Mouse (Mus musculus): ENCODE data around the gene Hist2h2be.

DNA sequence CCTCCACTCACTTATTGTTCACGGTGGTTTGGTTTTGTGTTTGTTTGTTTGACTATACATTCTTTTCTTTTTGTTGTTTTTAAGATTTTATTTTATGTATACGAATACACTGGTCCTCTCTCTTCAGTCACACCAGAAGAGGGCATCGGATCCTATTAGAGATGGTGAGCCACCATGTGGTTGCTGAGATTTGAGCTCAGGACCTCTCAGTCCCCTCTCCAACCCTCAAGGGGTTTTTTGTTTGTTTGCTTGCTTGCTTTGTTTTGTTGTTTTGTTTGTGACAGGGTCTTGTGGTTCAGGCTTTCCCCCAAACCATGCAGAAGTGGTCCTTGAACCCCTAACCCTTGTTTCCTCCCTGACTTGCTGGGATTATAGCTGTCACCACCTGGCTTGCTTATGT, 40.7 kb downstream of the Hist2h2be start:
- TF ChIP-seq CTCF (IDR thresholded peaks at IDR 0.05; ENCODE audit: borderline replicate concordance, control insufficient read depth, extremely low read depth, insufficient read depth, low read length, poor library complexity) (no peak), POLR2A (IDR thresholded peaks at IDR 0.05; ENCODE audit: control insufficient read depth, extremely low read depth, insufficient read depth, low read length, poor library complexity) (no peak)

Data from thymus, adult 2 months (tissue).